Mouse (Mus musculus): ENCODE measurements around the gene Sema3c. TPM values are rescaled to one million over a fixed set of nuclear protein-coding genes. Genes with fewer than 3 reads are reported as not detected.
"Not testable (repeated sequence)": the region's sequence is repeated elsewhere in the genome, so short reads cannot be mapped to it uniquely, and the experiment has no call there.

The Sema3c gene
- 10 to 100 TPM; 24.2 to 37.8 TPM for total RNA-seq (2021)
- long read RNA-seq, experiment 1, full-length matches to known transcripts = 2 of 4 reads
- long read RNA-seq, experiment 1, partial matches to known transcripts = 2 of 4 reads
- long read RNA-seq, experiment 1, other reads (novel, unspliced or antisense) = 0 of 4 reads
- long read RNA-seq, experiment 2, full-length matches to known transcripts = 16 of 25 reads
- long read RNA-seq, experiment 2, partial matches to known transcripts = 7 of 25 reads
- long read RNA-seq, experiment 2, other reads (novel, unspliced or antisense) = 2 of 25 reads

- DNase-seq (ENCODE audit: low spot score in 2 of 2) = no peak
Observed at GRCm38 (mm10) chr5:17573694-17574380, at the start of gene Sema3c. Gene Sema3c, plus strand, starts transcription at chr5:17574281.

- DNase-seq (ENCODE audit: low spot score in 2 of 2) = not testable (repeated sequence)
Observed at GRCm38 (mm10) chr5:17531165-17531564, 42.9 kb upstream of the Sema3c start.

- no peak for DNase-seq (ENCODE audit: low spot score in 2 of 2)
Observed at GRCm38 (mm10) chr5:17543141-17543540, 30.9 kb upstream of the Sema3c start.

- no peak for DNase-seq (ENCODE audit: low spot score in 2 of 2)
Observed at GRCm38 (mm10) chr5:17544904-17545449, 29.1 kb upstream of the Sema3c start.

- DNase-seq (ENCODE audit: low spot score in 2 of 2) = no peak
Observed at GRCm38 (mm10) chr5:17551693-17552092, 22.4 kb upstream of the Sema3c start.

GRCm38 (mm10) chr5:17556073-17556473, 18.0 kb upstream of the Sema3c start:
- DNase-seq (ENCODE audit: low spot score in 2 of 2) = no peak

- DNase-seq (ENCODE audit: low spot score in 2 of 2) = no peak
Observed at GRCm38 (mm10) chr5:17556715-17557265, 17.3 kb upstream of the Sema3c start.

GRCm38 (mm10) chr5:17571571-17571970, 2.5 kb upstream of the Sema3c start:
- DNase-seq (ENCODE audit: low spot score in 2 of 2) = no peak

- DNase-seq (ENCODE audit: low spot score in 2 of 2) = peak; percentile 32 to 47
Observed at GRCm38 (mm10) chr5:17574413-17575182, 517 bp downstream of the Sema3c start.

GRCm38 (mm10) chr5:17575183-17575495, 1.1 kb downstream of the Sema3c start:
- DNase-seq (ENCODE audit: low spot score in 2 of 2) = no peak

- no peak for DNase-seq (ENCODE audit: low spot score in 2 of 2)
Observed at GRCm38 (mm10) chr5:17576069-17576468, 2.0 kb downstream of the Sema3c start.

- no peak for DNase-seq (ENCODE audit: low spot score in 2 of 2)
Observed at GRCm38 (mm10) chr5:17582047-17582515, 8.0 kb downstream of the Sema3c start.

- DNase-seq (ENCODE audit: low spot score in 2 of 2) = no peak
Observed at GRCm38 (mm10) chr5:17584299-17584945, 10.3 kb downstream of the Sema3c start.

- DNase-seq (ENCODE audit: low spot score in 2 of 2) = no peak
Observed at GRCm38 (mm10) chr5:17586518-17587210, 12.6 kb downstream of the Sema3c start.

GRCm38 (mm10) chr5:17591908-17592307, 17.8 kb downstream of the Sema3c start:
- no peak for DNase-seq (ENCODE audit: low spot score in 2 of 2)

- DNase-seq (ENCODE audit: low spot score in 2 of 2) = no peak
Observed at GRCm38 (mm10) chr5:17601700-17602099, 27.6 kb downstream of the Sema3c start.

GRCm38 (mm10) chr5:17620619-17621018, 46.5 kb downstream of the Sema3c start:
- DNase-seq (ENCODE audit: low spot score in 2 of 2) = no peak

- no peak for DNase-seq (ENCODE audit: low spot score in 2 of 2)
Observed at GRCm38 (mm10) chr5:17622564-17622963, 48.5 kb downstream of the Sema3c start.

- no peak for DNase-seq (ENCODE audit: low spot score in 2 of 2)
Observed at GRCm38 (mm10) chr5:17628606-17629005, 54.5 kb downstream of the Sema3c start.

- no peak for DNase-seq (ENCODE audit: low spot score in 2 of 2)
Observed at GRCm38 (mm10) chr5:17629599-17629998, 55.5 kb downstream of the Sema3c start.

All from adrenal gland, postnatal 4 days (tissue).